Mouse (Mus musculus) neural tube, embryonic 14.5 days (tissue): ENCODE data around the gene Zfp335. TPM values are rescaled to one million over a fixed set of nuclear protein-coding genes. Genes with fewer than 3 reads are reported as not detected.

ENCODE experiments used
- ATAC-seq: fragments of 200-750 bp; cut with Nextera tagmentation; 2 replicates; pipeline ENCODE4 v1.8.0; 2017; ENCODE audit warnings: low read depth, mild to moderate bottlenecking, moderate TSS enrichment, moderate library complexity
- H3K27ac ChIP-seq: fragments of 300-500 bp; sonication (generic); 2 replicates; pipeline ENCODE4 v1.5.1; 2014; ENCODE audit warnings: low read depth, mild to moderate bottlenecking, control low read depth, low read length, moderate library complexity, mixed read lengths
- H3K27me3 ChIP-seq: fragments of 300-500 bp; sonication (generic); 2 replicates; pipeline ENCODE4 v1.6.1; 2014; ENCODE audit warnings: low read length; ENCODE audit not compliant: control insufficient read depth, insufficient read depth
- H3K36me3 ChIP-seq: fragments of 300-500 bp; sonication (generic); 2 replicates; pipeline ENCODE4 v1.6.1; 2014; ENCODE audit warnings: low read length, mixed read lengths; ENCODE audit not compliant: control insufficient read depth, insufficient read depth
- H3K4me1 ChIP-seq: fragments of 300-500 bp; sonication (generic); 2 replicates; pipeline ENCODE4 v1.6.1; 2014; ENCODE audit warnings: low read length; ENCODE audit not compliant: control insufficient read depth, insufficient read depth
- H3K4me2 ChIP-seq: fragments of 300-500 bp; sonication (generic); 2 replicates; pipeline ENCODE4 v1.6.1; 2014; ENCODE audit warnings: mild to moderate bottlenecking, low read depth, low read length, control low read depth
- H3K4me3 ChIP-seq: fragments of 300-500 bp; sonication (generic); 2 replicates; pipeline ENCODE4 v1.5.1; 2014; ENCODE audit warnings: low read depth, low read length, control low read depth, mixed read lengths
- H3K9ac ChIP-seq: fragments of 300-500 bp; sonication (generic); replicated peaks from 2 replicates; pipeline ENCODE4 v1.6.1; 2014; ENCODE audit warnings: low read depth, mild to moderate bottlenecking, control low read depth, low read length, mixed read lengths
- H3K9me3 ChIP-seq: fragments of 300-500 bp; sonication (generic); 2 replicates; pipeline ENCODE4 v1.6.1; 2016; ENCODE audit warnings: low read length; ENCODE audit not compliant: control insufficient read depth
- WGBS: fragments of 180-500 bp; shearing (Covaris S2); extraction: QIAGEN DNeasy Blood & Tissue Kit; methylation state at CpG from one replicate; pipeline ENCODE4 v1.1.7; 2014; 5-methylcytosine and 5-hydroxymethylcytosine counted together
- polyA plus RNA-seq: library from polyadenylated mRNA; unstranded; fragments of >200 nt; fragmentation: Nextera tagmentation; extraction: Ambion mirVana; gene quantifications from 2 replicates; pipeline ENCODE4 v1.2.1, GENCODE M21; 2014

The Zfp335 gene
- polyA plus RNA-seq, 1 experiment from 2014 or later = 14.3 TPM

DNA sequence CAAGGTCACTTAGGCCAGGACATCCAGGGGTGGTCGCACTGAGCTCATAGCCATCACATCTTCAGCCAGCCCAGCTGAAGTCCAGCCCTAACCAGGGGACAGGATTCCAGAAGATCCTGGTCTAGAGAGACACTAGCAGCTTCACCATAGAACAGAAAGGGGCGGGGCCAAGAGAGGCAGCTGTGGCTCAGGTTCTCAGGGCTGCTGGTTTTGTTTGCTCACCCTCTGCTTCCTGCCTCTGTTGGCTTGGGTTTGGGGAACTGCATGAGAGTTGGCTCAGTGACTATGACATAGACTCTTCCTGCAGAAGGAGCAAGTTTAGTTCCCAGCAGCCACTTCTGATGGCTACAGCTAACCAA is 1.9 kb upstream of the Zfp335 start:
- Histone ChIP-seq H3K36me3 (peaks cover 8% of the 10 kb centered on the region), H3K9ac (no peak overlapping the region), H3K9me3 (no peaks in the 10 kb centered on the region), H3K27me3 (no peaks in the 10 kb centered on the region), H3K4me2 (no peak overlapping the region), H3K4me1 (peaks cover 17% of the 10 kb centered on the region), H3K4me3 (no peak overlapping the region), H3K27ac (no peak overlapping the region)
- no peak for ATAC-seq
- 92% methylated on average over 2 of the region's 2 CpGs for WGBS

- no peak for ATAC-seq
- peak overlapping the region; percentile 48; the same call in 1 of the 2 replicates for H3K4me2 ChIP-seq
- no peaks in the 10 kb centered on the region for H3K9me3 ChIP-seq
- whole genome bisulfite sequencing = 92% methylated on average over 7 of the region's 9 CpGs
- peaks cover 13% of the 10 kb centered on the region for H3K36me3 ChIP-seq
- peaks cover 17% of the 10 kb centered on the region for H3K4me1 ChIP-seq
- H3K27ac ChIP-seq = no peak overlapping the region
- H3K4me3 ChIP-seq = no peak overlapping the region
- H3K9ac ChIP-seq = no peak overlapping the region
- no peaks in the 10 kb centered on the region for H3K27me3 ChIP-seq
Measured at GRCm38 (mm10) chr2:164912749-164913427, 1.3 kb upstream of the Zfp335 start.

GRCm38 (mm10) chr2:164912151-164912550 is 594 bp upstream of the Zfp335 start:
- H3K9me3 ChIP-seq = no peaks in the 10 kb centered on the region
- H3K4me1 ChIP-seq = peaks cover 17% of the 10 kb centered on the region
- peak overlapping the region; percentile 99 for H3K9ac ChIP-seq
- peak overlapping the region; percentile 69 for H3K4me3 ChIP-seq
- 20% methylated on average over 12 of the region's 12 CpGs for WGBS
- peak overlapping the region; percentile 48 for H3K4me2 ChIP-seq
- no peaks in the 10 kb centered on the region for H3K27me3 ChIP-seq
- ATAC-seq = peak; percentile 26
- H3K27ac ChIP-seq = peak overlapping the region; percentile 100
- peaks cover 21% of the 10 kb centered on the region for H3K36me3 ChIP-seq

DNA sequence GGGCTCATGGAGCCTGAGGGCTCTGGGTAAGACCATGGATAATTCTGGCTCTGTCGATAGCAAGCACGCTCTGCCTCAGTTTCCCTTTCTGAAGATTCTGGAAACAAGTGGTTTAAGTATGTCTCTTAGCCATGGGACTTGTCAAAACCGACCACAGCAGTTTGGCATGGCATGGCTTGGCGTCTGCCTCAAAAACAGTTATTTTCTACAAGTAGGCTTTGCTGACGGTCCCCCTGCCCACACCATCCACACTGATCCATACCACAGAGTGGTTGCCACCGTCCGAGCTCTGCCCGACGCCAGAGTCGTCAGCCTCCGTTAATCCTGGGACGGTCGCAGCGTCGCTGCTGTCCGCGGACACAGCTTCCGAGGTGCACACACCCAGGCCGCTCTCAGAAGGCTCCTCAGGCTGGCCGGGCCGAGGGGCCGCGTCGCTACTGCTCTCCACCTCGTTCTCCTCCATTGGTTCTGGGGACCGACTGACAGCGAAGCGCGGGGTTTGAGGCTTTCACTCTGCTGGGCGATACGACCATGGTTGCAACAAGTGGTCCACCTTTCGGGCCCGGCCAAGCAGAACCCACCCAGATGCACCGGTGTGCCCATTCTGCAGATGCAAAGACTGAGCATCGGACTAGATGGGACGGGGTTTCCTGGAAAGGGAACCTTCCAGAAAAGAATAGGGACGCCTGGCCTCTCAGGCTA is 1.0 kb downstream of the Zfp335 start:
- ATAC-seq = peak; percentile 24
- Histone ChIP-seq H3K4me2 (peak overlapping the region; percentile 79), H3K4me1 (peaks cover 17% of the 10 kb centered on the region), H3K9me3 (no peaks in the 10 kb centered on the region), H3K27me3 (no peaks in the 10 kb centered on the region), H3K27ac (peak overlapping the region; percentile 100; the same call in 1 of the 2 replicates), H3K36me3 (peaks cover 37% of the 10 kb centered on the region), H3K4me3 (peak overlapping the region; percentile 69), H3K9ac (peak overlapping the region; percentile 99)
- 6% methylated on average over 37 of the region's 37 CpGs for WGBS

DNA sequence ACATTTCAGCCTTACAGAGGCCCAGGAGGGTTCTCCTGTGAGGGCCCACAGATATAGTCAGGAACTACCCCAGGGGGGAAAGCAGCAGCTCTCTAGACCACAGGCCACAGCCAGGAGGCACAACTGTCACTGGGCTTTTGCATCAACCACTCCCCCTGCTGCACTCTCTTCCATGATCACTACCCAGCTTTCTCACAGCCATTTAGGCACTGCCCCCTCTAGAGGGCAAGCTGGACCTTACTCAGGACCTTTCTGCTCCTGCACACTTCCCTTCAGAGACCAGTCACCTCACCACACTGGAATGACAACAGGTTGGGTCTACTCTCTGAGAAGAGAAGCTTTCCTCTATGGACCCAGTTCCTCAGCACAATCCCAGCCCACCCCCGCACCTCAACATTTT is 2.0 kb downstream of the Zfp335 start:
- no peak for ATAC-seq
- Histone ChIP-seq H3K9ac (no peak overlapping the region), H3K4me3 (peak overlapping the region; percentile 69; the same call in 1 of the 2 replicates), H3K4me2 (peak overlapping the region; percentile 79; the same call in 1 of the 2 replicates), H3K36me3 (peaks cover 45% of the 10 kb centered on the region), H3K4me1 (peaks cover 17% of the 10 kb centered on the region), H3K27ac (no peak overlapping the region), H3K9me3 (no peaks in the 10 kb centered on the region), H3K27me3 (no peaks in the 10 kb centered on the region)
- 71% methylated on average over 1 of the region's 1 CpGs for WGBS

DNA sequence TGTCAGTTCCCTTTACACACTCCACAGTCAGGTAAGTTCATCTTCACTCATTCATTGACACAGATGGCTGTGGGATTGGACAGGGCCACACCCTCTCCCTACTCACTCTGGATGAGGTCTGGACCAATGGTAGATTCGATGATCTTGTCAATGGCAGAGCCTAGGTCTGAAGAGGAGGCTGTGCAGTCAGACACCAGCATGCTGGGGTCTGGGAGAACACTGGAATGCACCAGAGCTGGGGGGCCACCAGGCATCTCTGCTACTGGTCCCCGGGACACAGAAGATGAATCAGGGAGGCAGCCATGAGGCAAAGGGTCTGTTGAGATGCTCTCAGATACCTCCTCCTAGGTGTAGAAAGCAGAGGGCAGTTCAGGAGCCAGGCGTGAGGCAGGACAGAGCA is 2.5 kb downstream of the Zfp335 start:
- Histone ChIP-seq H3K9ac (no peak overlapping the region), H3K27ac (no peak overlapping the region), H3K9me3 (no peaks in the 10 kb centered on the region), H3K4me1 (peaks cover 17% of the 10 kb centered on the region), H3K4me3 (no peak overlapping the region), H3K4me2 (no peak overlapping the region), H3K27me3 (no peaks in the 10 kb centered on the region), H3K36me3 (peaks cover 50% of the 10 kb centered on the region)
- no peak for ATAC-seq
- 94% methylated on average over 3 of the region's 3 CpGs for whole genome bisulfite sequencing

DNA sequence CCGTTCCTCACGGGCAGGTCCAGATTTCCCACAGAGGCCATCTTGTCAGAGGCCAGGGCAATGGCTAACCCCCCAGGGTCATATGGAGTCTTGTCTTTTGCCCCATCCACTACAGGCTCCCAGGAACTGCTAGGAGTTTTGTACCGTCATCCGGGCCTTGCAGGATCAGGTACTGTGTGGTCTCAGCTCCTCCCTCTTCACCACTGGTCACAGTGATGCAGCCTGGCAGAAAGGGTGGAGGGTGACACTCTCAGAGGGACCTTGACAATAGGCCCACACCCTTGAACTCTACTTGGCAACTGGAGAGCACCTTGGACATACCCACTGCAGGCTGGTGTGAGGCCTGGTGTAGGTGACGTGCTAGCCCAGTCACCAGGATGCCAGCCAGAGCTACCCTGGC is 3.5 kb downstream of the Zfp335 start:
- Histone ChIP-seq H3K9ac (no peak overlapping the region), H3K27me3 (no peaks in the 10 kb centered on the region), H3K27ac (no peak overlapping the region), H3K4me3 (no peak overlapping the region), H3K9me3 (no peaks in the 10 kb centered on the region), H3K4me2 (no peak overlapping the region), H3K36me3 (peaks cover 57% of the 10 kb centered on the region), H3K4me1 (peaks cover 17% of the 10 kb centered on the region)
- ATAC-seq = no peak
- 98% methylated on average over 5 of the region's 5 CpGs for WGBS

DNA sequence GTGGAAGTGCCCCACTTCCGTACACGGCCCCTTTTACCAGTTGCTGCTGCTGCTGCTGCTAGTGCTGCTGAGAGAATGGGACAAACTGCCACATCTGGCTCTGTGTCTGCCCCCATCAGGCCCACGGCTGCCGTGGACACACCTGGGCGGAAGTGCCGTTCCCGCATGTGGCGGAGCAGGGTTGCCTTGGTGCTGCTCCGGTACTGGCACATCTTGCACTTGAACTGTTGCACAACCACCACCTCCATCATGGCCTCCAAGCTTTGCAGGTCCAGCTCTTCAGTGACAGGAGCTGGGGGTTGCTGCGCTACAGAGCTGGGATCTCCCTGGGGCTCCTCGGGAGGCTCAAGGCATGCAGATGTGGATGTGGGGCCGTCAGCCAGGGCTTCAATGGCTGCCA is 4.0 kb downstream of the Zfp335 start:
- peaks cover 17% of the 10 kb centered on the region for H3K4me1 ChIP-seq
- peaks cover 60% of the 10 kb centered on the region for H3K36me3 ChIP-seq

GRCm38 (mm10) chr2:164906071-164906470 is 5.5 kb downstream of the Zfp335 start:
- Histone ChIP-seq H3K4me3 (no peak overlapping the region), H3K9me3 (no peaks in the 10 kb centered on the region), H3K36me3 (peaks cover 73% of the 10 kb centered on the region), H3K9ac (no peak overlapping the region), H3K27me3 (no peaks in the 10 kb centered on the region), H3K4me1 (peaks cover 13% of the 10 kb centered on the region), H3K4me2 (no peak overlapping the region), H3K27ac (no peak overlapping the region)
- over 99% methylated on average over 4 of the region's 4 CpGs for whole genome bisulfite sequencing
- ATAC-seq = no peak

More for the DNA sequence above, 4.0 kb downstream of the Zfp335 start:
- Histone ChIP-seq H3K9ac (no peak overlapping the region), H3K27me3 (no peaks in the 10 kb centered on the region), H3K9me3 (no peaks in the 10 kb centered on the region), H3K4me3 (no peak overlapping the region), H3K4me2 (no peak overlapping the region), H3K27ac (no peak overlapping the region)
- ATAC-seq = no peak
- WGBS = 97% methylated on average over 12 of the region's 12 CpGs
